8 mouse cellular contexts compared by ENCODE assay signal in the genomic region with DNA sequence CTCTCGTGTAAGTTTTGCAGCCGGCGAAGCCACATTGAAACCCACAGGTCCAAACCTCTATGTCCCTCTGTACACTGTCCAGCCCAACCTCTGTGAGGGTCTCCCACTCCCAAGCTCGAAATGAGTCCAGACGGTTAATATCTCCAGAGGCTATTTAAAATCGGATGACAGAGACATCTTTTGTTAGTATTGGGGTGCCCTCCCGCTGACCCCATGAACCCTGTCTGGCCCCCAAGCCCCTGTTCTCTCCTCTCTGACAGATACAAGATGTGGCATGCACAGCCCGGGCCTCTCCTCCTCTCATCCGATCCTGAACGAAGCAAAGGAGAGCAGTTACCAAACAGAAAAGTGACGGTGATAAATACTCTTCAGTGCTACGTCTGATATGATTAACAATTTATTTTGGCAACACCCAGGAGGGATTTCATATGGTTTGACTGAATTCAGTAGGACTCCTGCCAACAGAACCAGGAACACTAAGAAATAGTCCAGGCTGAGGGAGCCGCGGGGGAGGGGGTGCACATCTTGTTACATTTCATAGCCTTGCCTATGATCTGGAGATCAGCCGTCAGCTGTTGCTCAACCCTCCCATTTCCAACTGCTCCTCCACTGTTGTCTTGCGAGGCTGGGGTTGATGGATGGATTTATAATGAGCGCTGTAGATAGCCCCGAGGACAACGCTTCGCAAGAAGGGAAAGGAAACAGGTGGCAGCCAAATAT.
DNase-seq lines count a peak whose midpoint lies in the region; ATAC-seq lines count a peak whose summit lies in the region.

No protein-coding gene starts in this region.

- no peaks in the 10 kb centered on the region for H3K36me3 ChIP-seq in kidney, embryonic 14.5 days (ENCODE audit: control insufficient read depth, insufficient read depth, low read length)
- no peaks in the 10 kb centered on the region for H3K36me3 ChIP-seq in heart, embryonic 13.5 days

- no peak overlapping the region for H3K4me3 ChIP-seq in kidney, embryonic 14.5 days (ENCODE audit: low read length)
- no peak overlapping the region for H3K4me3 ChIP-seq in heart, embryonic 13.5 days

- H3K27ac ChIP-seq in kidney, embryonic 14.5 days (ENCODE audit: low read depth, low read length), result no peak overlapping the region
- peak overlapping the region; percentile 25 for H3K27ac ChIP-seq in heart, embryonic 13.5 days (replicated peaks)

- peaks cover 6% of the 10 kb centered on the region; the same call in 1 of the 2 replicates for H3K4me1 ChIP-seq in kidney, embryonic 14.5 days (ENCODE audit: control insufficient read depth, insufficient read depth, low read length)
- peaks cover 24% of the 10 kb centered on the region for H3K4me1 ChIP-seq in heart, embryonic 13.5 days

- H3K4me2 ChIP-seq in kidney, embryonic 14.5 days (replicated peaks; ENCODE audit: low read depth, low read length), result no peak overlapping the region
- H3K4me2 ChIP-seq in heart, embryonic 13.5 days, result peak overlapping the region; percentile 30

- no peak for DNase-seq in kidney, adult 9 months
- DNase-seq in adrenal gland, postnatal 10 days, result peak; percentile 63
- peak; percentile 46 to 75 for DNase-seq in layer of hippocampus, postnatal 14 days (ENCODE audit: low spot score in 2 of 2)
- DNase-seq in testis, postnatal 14 days (ENCODE audit: low spot score), result peak; percentile 84
- no peak for DNase-seq in thymus, adult 18-20 months
- DNase-seq in cerebellum, adult 9-11 months, result no peak

- H3K9me3 ChIP-seq in kidney, embryonic 14.5 days (ENCODE audit: control insufficient read depth, low read length), result no peaks in the 10 kb centered on the region
- peaks cover 2% of the 10 kb centered on the region; the same call in 1 of the 2 replicates for H3K9me3 ChIP-seq in heart, embryonic 13.5 days

- H3K27me3 ChIP-seq in kidney, embryonic 14.5 days (ENCODE audit: control insufficient read depth, insufficient read depth, low read length), result no peaks in the 10 kb centered on the region
- H3K27me3 ChIP-seq in heart, embryonic 13.5 days (replicated peaks), result no peaks in the 10 kb centered on the region

- no peak overlapping the region for H3K9ac ChIP-seq in kidney, embryonic 14.5 days (ENCODE audit: low read depth, low read length)
- H3K9ac ChIP-seq in heart, embryonic 13.5 days, result no peak overlapping the region

- peak; percentile 66 for ATAC-seq in kidney, embryonic 14.5 days (ENCODE audit: low FRiP score, low TSS enrichment)
- no peak; the same call in 1 of the 2 replicates for ATAC-seq in heart, embryonic 13.5 days (ENCODE audit: extremely low read depth, insufficient number of reproducible peaks, low FRiP score, low TSS enrichment)

- WGBS in kidney, embryonic 14.5 days, result 49% methylated on average over 20 of the region's 20 CpGs
- 47% methylated on average over 20 of the region's 20 CpGs for WGBS in heart, embryonic 13.5 days

Comparison
In these comparisons a context has a peak if more than half of its experiments do, and no peak if none do; other contexts are left out.
1. DNase-seq: peak in adrenal gland, postnatal 10 days (single experiment), layer of hippocampus, postnatal 14 days (2 of 2) and testis, postnatal 14 days (single experiment); none in kidney, adult 9 months (single experiment), thymus, adult 18-20 months (0 of 2) and cerebellum, adult 9-11 months (single experiment).